39 mouse cellular contexts compared by ENCODE assay signal in the genomic region with DNA sequence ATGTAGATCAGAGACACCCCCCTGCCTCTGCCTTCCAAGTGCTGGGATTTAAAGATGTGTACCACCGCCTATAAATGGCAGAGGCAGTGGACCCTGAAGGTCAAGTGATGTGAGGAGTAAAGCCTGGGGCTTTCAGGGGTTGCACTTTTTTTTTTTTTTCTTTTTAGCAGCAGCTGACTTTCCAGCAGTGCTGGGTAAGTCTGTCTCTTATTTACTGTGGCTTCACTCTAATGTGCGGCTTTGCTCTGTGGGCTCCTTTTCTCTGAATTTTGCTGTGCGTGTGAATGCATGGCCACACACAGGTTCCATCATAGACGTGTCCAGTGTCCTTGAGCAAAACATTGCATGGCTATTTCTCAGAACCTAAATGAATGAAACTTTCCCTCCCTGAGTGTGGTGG. TPM values are rescaled to one million over a fixed set of nuclear protein-coding genes. Genes with fewer than 3 reads are reported as not detected.
"Had no signal": no experiment of that assay in that cellular context is flagged by ENCODE, and none has a peak within 500 bp of the region (broad histone marks: within the 10 kb centered on the region; RNA-seq: fewer than 3 reads in every experiment).

No protein-coding gene starts in this region.

- H3K36me3 ChIP-seq: limb, embryonic 10.5 days; limb, embryonic 12.5 days; limb, embryonic 13.5 days; limb, embryonic 15.5 days; liver, embryonic 12.5 days; liver, embryonic 13.5 days; liver, embryonic 15.5 days; lung, embryonic 15.5 days; midbrain, embryonic 10.5 days; midbrain, embryonic 12.5 days; midbrain, embryonic 13.5 days; midbrain, embryonic 15.5 days; neural tube, embryonic 12.5 days; neural tube, embryonic 13.5 days had no signal

- H3K4me3 ChIP-seq: limb, embryonic 10.5 days; limb, embryonic 12.5 days; limb, embryonic 13.5 days; limb, embryonic 15.5 days; liver, embryonic 12.5 days; liver, embryonic 13.5 days; liver, embryonic 15.5 days; lung, embryonic 15.5 days; midbrain, embryonic 10.5 days; midbrain, embryonic 12.5 days; midbrain, embryonic 13.5 days; midbrain, embryonic 15.5 days; neural tube, embryonic 12.5 days; neural tube, embryonic 13.5 days had no signal

- H3K4me2 ChIP-seq: limb, embryonic 12.5 days; limb, embryonic 13.5 days; limb, embryonic 15.5 days; liver, embryonic 11.5 days; liver, embryonic 12.5 days; liver, embryonic 13.5 days; liver, embryonic 15.5 days; lung, embryonic 14.5 days; lung, embryonic 15.5 days; midbrain, embryonic 11.5 days; midbrain, embryonic 12.5 days; midbrain, embryonic 13.5 days; midbrain, embryonic 15.5 days; neural tube, embryonic 12.5 days; neural tube, embryonic 13.5 days had no signal

- H3K9ac ChIP-seq: limb, embryonic 12.5 days; limb, embryonic 13.5 days; limb, embryonic 15.5 days; liver, embryonic 12.5 days; liver, embryonic 13.5 days; liver, embryonic 14.5 days; liver, embryonic 15.5 days; liver, postnatal 0 days; lung, embryonic 14.5 days; lung, embryonic 15.5 days; midbrain, embryonic 12.5 days; midbrain, embryonic 13.5 days; midbrain, embryonic 15.5 days; neural tube, embryonic 12.5 days; neural tube, embryonic 13.5 days had no signal

- H3K9me3 ChIP-seq: limb, embryonic 10.5 days; limb, embryonic 12.5 days; limb, embryonic 13.5 days; limb, embryonic 15.5 days; liver, embryonic 12.5 days; liver, embryonic 13.5 days; liver, embryonic 15.5 days; lung, embryonic 15.5 days; megakaryocyte, embryonic 14.5 days; midbrain, embryonic 10.5 days; midbrain, embryonic 12.5 days; midbrain, embryonic 13.5 days; midbrain, embryonic 15.5 days; neural tube, embryonic 12.5 days; neural tube, embryonic 13.5 days had no signal

- H3K27me3 ChIP-seq: limb, embryonic 12.5 days; limb, embryonic 15.5 days; lung, embryonic 15.5 days; midbrain, embryonic 12.5 days; midbrain, embryonic 15.5 days; neural tube, embryonic 12.5 days; neural tube, embryonic 13.5 days had no signal

- ATAC-seq: liver, embryonic 12.5 days; midbrain, embryonic 13.5 days; midbrain, embryonic 15.5 days; midbrain, embryonic 16.5 days had no signal

- H3K27ac ChIP-seq: limb, embryonic 10.5 days; limb, embryonic 12.5 days; limb, embryonic 13.5 days; limb, embryonic 15.5 days; liver, embryonic 12.5 days; liver, embryonic 13.5 days; liver, embryonic 14.5 days; liver, embryonic 15.5 days; lung, embryonic 15.5 days; macrophage; midbrain, embryonic 12.5 days; midbrain, embryonic 13.5 days; midbrain, embryonic 15.5 days; neural tube, embryonic 12.5 days; neural tube, embryonic 13.5 days had no signal

- H3K4me1 ChIP-seq: limb, embryonic 10.5 days; limb, embryonic 13.5 days; liver, embryonic 12.5 days; liver, embryonic 13.5 days; liver, embryonic 15.5 days; midbrain, embryonic 12.5 days; midbrain, embryonic 13.5 days; midbrain, embryonic 15.5 days; neural tube, embryonic 12.5 days; neural tube, embryonic 13.5 days had no signal

RNA-seq across cellular contexts. Expression of gene Cd7, which starts 2.4 kb away (rescaled TPM):
- total RNA-seq: left cerebral cortex, postnatal 10 days; left cerebral cortex, postnatal 4 days; midbrain, postnatal 0 days had no signal
- polyA plus RNA-seq: limb, embryonic 10.5 days; limb, embryonic 11.5 days; limb, embryonic 12.5 days; limb, embryonic 13.5 days; lung, embryonic 14.5 days; midbrain, embryonic 10.5 days; midbrain, embryonic 11.5 days; midbrain, embryonic 12.5 days; midbrain, embryonic 14.5 days; midbrain, embryonic 15.5 days; midbrain, embryonic 16.5 days; midbrain, postnatal 0 days; neural tube, embryonic 11.5 days had no signal

RNA-seq across cellular contexts. Expression of gene Sectm1b, which starts 21.7 kb away (rescaled TPM):
- total RNA-seq: left cerebral cortex, adult 8-10 months; left cerebral cortex, postnatal 10 days; left cerebral cortex, postnatal 14 days; left cerebral cortex, postnatal 25 days; left cerebral cortex, postnatal 36 days; left cerebral cortex, postnatal 4 days; liver, adult 2 months; megakaryocyte progenitor cell, adult 5-6 weeks; megakaryocyte, adult 5-6 weeks; megakaryocyte-erythroid progenitor cell, adult 5-6 weeks; midbrain, postnatal 0 days; monocyte, adult 5-6 weeks had no signal
- polyA plus RNA-seq: limb, embryonic 10.5 days; limb, embryonic 11.5 days; limb, embryonic 12.5 days; limb, embryonic 13.5 days; limb, embryonic 14.5 days; liver, embryonic 11.5 days; lung, embryonic 14.5 days; lung, embryonic 15.5 days; macrophage; midbrain, embryonic 10.5 days; midbrain, embryonic 11.5 days; midbrain, embryonic 12.5 days; midbrain, embryonic 13.5 days; midbrain, embryonic 14.5 days; midbrain, embryonic 15.5 days; midbrain, embryonic 16.5 days; midbrain, postnatal 0 days; neural tube, embryonic 11.5 days; neural tube, embryonic 12.5 days; neural tube, embryonic 13.5 days had no signal

RNA-seq across cellular contexts. Expression of gene Sectm1a, which starts 39.4 kb away (rescaled TPM):
- total RNA-seq: left cerebral cortex, adult 8-10 months; left cerebral cortex, postnatal 10 days; left cerebral cortex, postnatal 14 days; left cerebral cortex, postnatal 25 days; left cerebral cortex, postnatal 36 days; megakaryocyte progenitor cell, adult 5-6 weeks; megakaryocyte-erythroid progenitor cell, adult 5-6 weeks; midbrain, postnatal 0 days; monocyte, adult 5-6 weeks had no signal
- polyA plus RNA-seq: limb, embryonic 10.5 days; limb, embryonic 11.5 days; limb, embryonic 12.5 days; lung, adult 2 months; macrophage; midbrain, embryonic 10.5 days; midbrain, embryonic 11.5 days; midbrain, embryonic 12.5 days; midbrain, embryonic 13.5 days; midbrain, embryonic 14.5 days; midbrain, embryonic 15.5 days; midbrain, embryonic 16.5 days; midbrain, postnatal 0 days; neural tube, embryonic 11.5 days; neural tube, embryonic 12.5 days; neural tube, embryonic 13.5 days had no signal
